Mouse (Mus musculus) myocyte (in vitro differentiated cells): ENCODE measurements around the gene Nfe2l1. TPM values are rescaled to one million over a fixed set of nuclear protein-coding genes. Genes with fewer than 3 reads are reported as not detected.

ENCODE experiments used
- H3K27me3 ChIP-seq: one replicate; pipeline ENCODE4 v1.6.1; 2011; ENCODE audit not compliant: control insufficient read depth, insufficient read depth, insufficient read length
- H3K36me3 ChIP-seq: one replicate; pipeline ENCODE4 v1.6.1; 2011; ENCODE audit not compliant: control insufficient read depth, insufficient read depth
- H3K4me2 ChIP-seq: one replicate; pipeline ENCODE4 v1.6.1; 2011; ENCODE audit warnings: low read depth, control low read depth
- H3K4me3 ChIP-seq: one replicate; pipeline ENCODE4 v1.5.1; 2011; ENCODE audit warnings: mild to moderate bottlenecking, control low read depth, moderate library complexity
- H3K79me2 ChIP-seq: one replicate; pipeline ENCODE4 v1.6.1; 2011; ENCODE audit not compliant: control insufficient read depth, insufficient read depth
- H3ac ChIP-seq: one replicate; pipeline ENCODE4 v1.6.1; 2011; ENCODE audit not compliant: control insufficient read depth, insufficient read length
- CEBPB ChIP-seq: IDR thresholded peaks from 2 replicates; pipeline ENCODE4 v1.6.1; 2011; ENCODE audit warnings: mild to moderate bottlenecking, moderate library complexity; ENCODE audit not compliant: poor library complexity, insufficient read depth, severe bottlenecking
- E2F4 ChIP-seq: IDR thresholded peaks from one replicate; pipeline ENCODE4 v1.6.1; 2011; ENCODE audit warnings: mild to moderate bottlenecking, control low read depth, moderate library complexity; ENCODE audit not compliant: insufficient read depth
- MAX ChIP-seq: IDR thresholded peaks from one replicate; pipeline ENCODE4 v1.6.1; 2011; ENCODE audit warnings: low read depth, mild to moderate bottlenecking, control low read depth
- MYOD1 ChIP-seq, 3 experiments: IDR thresholded peaks; one replicate each; pipeline ENCODE4 v1.6.1; 2011; ENCODE audit warnings: control low read depth in 2 of 3, low read depth in 2 of 3, mild to moderate bottlenecking in 2 of 3, moderate library complexity in 1 of 3; ENCODE audit not compliant: insufficient read length in 2 of 3, control insufficient read depth in 1 of 3
- MYOG ChIP-seq, 3 experiments: IDR thresholded peaks; one replicate each; pipeline ENCODE4 v1.6.1; 2011; ENCODE audit warnings: control low read depth in 2 of 3, low read depth in 2 of 3, mild to moderate bottlenecking in 2 of 3; ENCODE audit not compliant: insufficient read length in 2 of 3, control insufficient read depth in 1 of 3, insufficient read depth in 1 of 3
- POLR2A ChIP-seq: IDR thresholded peaks from one replicate; pipeline ENCODE4 v1.6.1; 2011; ENCODE audit warnings: low read depth, mild to moderate bottlenecking, control low read depth, moderate library complexity; ENCODE audit not compliant: insufficient read length
- POLR2AphosphoS2 ChIP-seq: IDR thresholded peaks from one replicate; pipeline ENCODE4 v1.6.1; 2011; ENCODE audit warnings: low read depth, control low read depth; ENCODE audit not compliant: insufficient read length
- REST ChIP-seq: IDR thresholded peaks from one replicate; pipeline ENCODE4 v1.6.1; 2011; ENCODE audit warnings: mild to moderate bottlenecking, control low read depth, moderate library complexity; ENCODE audit not compliant: insufficient read depth, insufficient read length
- SRF ChIP-seq: IDR thresholded peaks from one replicate; pipeline ENCODE4 v1.6.1; 2011; ENCODE audit warnings: low read depth; ENCODE audit not compliant: control insufficient read depth, insufficient read length
- TCF12 ChIP-seq: IDR thresholded peaks from one replicate; pipeline ENCODE4 v1.6.1; 2011; ENCODE audit warnings: mild to moderate bottlenecking, control low read depth; ENCODE audit not compliant: poor library complexity, insufficient read depth, severe bottlenecking
- TCF3 ChIP-seq: IDR thresholded peaks from one replicate; pipeline ENCODE4 v1.6.1; 2011; ENCODE audit warnings: low read depth, control low read depth; ENCODE audit not compliant: insufficient read length
- USF1 ChIP-seq: IDR thresholded peaks from one replicate; pipeline ENCODE4 v1.6.1; 2011; ENCODE audit warnings: low read depth, mild to moderate bottlenecking, control low read depth, moderate library complexity
- polyA plus RNA-seq: library from polyadenylated mRNA; unstranded; fragments of >200 nt; fragmentation: generic; extraction: Trizol; gene quantifications from one replicate; pipeline ENCODE4 v1.2.1, GENCODE M21; 2012; ENCODE audit warnings: missing spikeins

Gene Nfe2l1
- polyA plus RNA-seq, 1 experiment = 518 TPM

- TF ChIP-seq SRF (no peak), TCF3 (no peak), MYOG (IDR thresholded peaks at IDR 0.05; ENCODE audit: control insufficient read depth in 1 of 3, insufficient read depth in 1 of 3, insufficient read length in 2 of 3, low read depth in 2 of 3) (no peak), USF1 (no peak), TCF12 (no peak), MYOD1 (IDR thresholded peaks at IDR 0.05; ENCODE audit: control insufficient read depth in 1 of 3, insufficient read length in 2 of 3, low read depth in 2 of 3) (no peak), POLR2AphosphoS2 (no peak), E2F4 (no peak), REST (no peak), CEBPB (no peak), POLR2A (no peak), MAX (no peak)
- H3K4me2 ChIP-seq = peak overlapping the region; percentile 24
- no peaks in the 10 kb centered on the region for H3K36me3 ChIP-seq
- H3K4me3 ChIP-seq = no peak overlapping the region
- no peak overlapping the region for H3ac ChIP-seq
- H3K27me3 ChIP-seq = no peaks in the 10 kb centered on the region
- no peaks in the 10 kb centered on the region for H3K79me2 ChIP-seq
Measured at GRCm38 (mm10) chr11:96867149-96867548, 37.4 kb upstream of the Nfe2l1 start.

- H3K27me3 ChIP-seq = no peaks in the 10 kb centered on the region
- no peak overlapping the region for H3K4me3 ChIP-seq
- TF ChIP-seq USF1 = no peak
- TF ChIP-seq POLR2A = peak; percentile 53
- no peak for TF ChIP-seq MYOD1 (IDR thresholded peaks at IDR 0.05; ENCODE audit: control insufficient read depth in 1 of 3, insufficient read length in 2 of 3, low read depth in 2 of 3)
Measured at GRCm38 (mm10) chr11:96863206-96863995, 33.6 kb upstream of the Nfe2l1 start.

GRCm38 (mm10) chr11:96862534-96862933 is 32.8 kb upstream of the Nfe2l1 start:
- TF ChIP-seq REST (no peak), POLR2AphosphoS2 (no peak), MYOG (IDR thresholded peaks at IDR 0.05; ENCODE audit: control insufficient read depth in 1 of 3, insufficient read depth in 1 of 3, insufficient read length in 2 of 3, low read depth in 2 of 3) (no peak), USF1 (no peak), MYOD1 (IDR thresholded peaks at IDR 0.05; ENCODE audit: control insufficient read depth in 1 of 3, insufficient read length in 2 of 3, low read depth in 2 of 3) (no peak), TCF12 (no peak), POLR2A (no peak), SRF (no peak), E2F4 (no peak), MAX (no peak), TCF3 (no peak)
- H3K27me3 ChIP-seq = no peaks in the 10 kb centered on the region
- no peaks in the 10 kb centered on the region for H3K36me3 ChIP-seq
- H3K79me2 ChIP-seq = no peaks in the 10 kb centered on the region
- peak overlapping the region; percentile 93 for H3K4me2 ChIP-seq
- H3K4me3 ChIP-seq = peak overlapping the region; percentile 28
- H3ac ChIP-seq = no peak overlapping the region

More at GRCm38 (mm10) chr11:96863206-96863995, 33.6 kb upstream of the Nfe2l1 start:
- H3K4me2 ChIP-seq = peak overlapping the region; percentile 72
- H3ac ChIP-seq = no peak overlapping the region
- no peaks in the 10 kb centered on the region for H3K79me2 ChIP-seq
- no peaks in the 10 kb centered on the region for H3K36me3 ChIP-seq

- Histone ChIP-seq H3K4me3 (peak overlapping the region; percentile 28), H3K36me3 (no peaks in the 10 kb centered on the region), H3ac (no peak overlapping the region), H3K27me3 (no peaks in the 10 kb centered on the region), H3K79me2 (no peaks in the 10 kb centered on the region), H3K4me2 (peak overlapping the region; percentile 93)
- TF ChIP-seq POLR2AphosphoS2 (peak; percentile 62), TCF3 (no peak), POLR2A (peak; percentile 30), TCF12 (no peak), REST (no peak)
Measured at GRCm38 (mm10) chr11:96861878-96862289, 32.1 kb upstream of the Nfe2l1 start.

GRCm38 (mm10) chr11:96861446-96861845 is 31.7 kb upstream of the Nfe2l1 start:
- Histone ChIP-seq H3ac (no peak overlapping the region), H3K36me3 (no peaks in the 10 kb centered on the region), H3K27me3 (no peaks in the 10 kb centered on the region), H3K79me2 (no peaks in the 10 kb centered on the region), H3K4me3 (peak overlapping the region; percentile 28), H3K4me2 (peak overlapping the region; percentile 93)
- no peak for TF ChIP-seq POLR2AphosphoS2
- no peak for TF ChIP-seq POLR2A
- no peak for TF ChIP-seq SRF
- TF ChIP-seq REST = no peak
- no peak for TF ChIP-seq E2F4
- TF ChIP-seq USF1 = no peak
- no peak for TF ChIP-seq TCF3
- TF ChIP-seq TCF12 = no peak
- TF ChIP-seq MYOG (IDR thresholded peaks at IDR 0.05; ENCODE audit: control insufficient read depth in 1 of 3, insufficient read depth in 1 of 3, insufficient read length in 2 of 3, low read depth in 2 of 3) = no peak
- no peak for TF ChIP-seq CEBPB
- no peak for TF ChIP-seq MAX
- no peak for TF ChIP-seq MYOD1 (IDR thresholded peaks at IDR 0.05; ENCODE audit: control insufficient read depth in 1 of 3, insufficient read length in 2 of 3, low read depth in 2 of 3)
